Mouse (Mus musculus): ENCODE data around the gene Jsrp1.

The Jsrp1 gene

GRCm38 (mm10) chr10:80792175-80793032 is 20.9 kb downstream of the Jsrp1 start:
- no peak for DNase-seq (ENCODE audit: low read depth, low spot score)

DNA sequence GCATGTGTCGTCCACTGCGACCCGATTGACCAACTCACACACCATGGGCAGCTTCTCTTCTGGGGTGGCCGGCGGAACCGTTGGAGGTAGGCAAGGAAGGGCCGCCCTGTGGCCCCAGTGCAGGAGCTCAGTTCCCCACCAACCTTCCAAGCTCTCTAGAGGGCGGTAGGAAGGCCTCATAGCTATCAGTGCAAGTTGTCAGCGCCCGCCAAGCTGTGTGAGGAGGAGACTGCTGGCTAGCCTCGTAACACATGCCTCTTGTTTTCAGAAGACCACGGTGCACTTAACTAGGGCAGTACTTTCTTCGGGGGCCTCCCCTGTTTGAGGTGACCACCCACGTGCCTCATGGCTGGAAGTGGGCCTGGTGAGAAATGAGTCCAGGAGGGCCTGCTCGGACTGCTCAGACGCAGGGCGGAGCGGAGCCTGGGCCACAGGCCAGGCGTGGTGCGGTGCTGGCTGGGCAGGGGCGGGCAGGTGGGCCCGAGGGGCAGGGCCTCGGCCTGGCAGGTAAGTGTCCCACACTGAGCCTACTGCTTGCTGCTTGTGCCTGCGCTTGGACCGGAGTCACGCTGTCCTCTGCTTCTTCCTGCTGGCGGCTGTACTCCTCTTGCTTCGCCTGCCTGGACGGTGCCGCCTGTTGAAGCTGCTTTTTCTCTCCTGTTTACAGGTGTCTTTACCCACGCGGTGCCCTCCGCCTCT is 21.7 kb downstream of the Jsrp1 start:
- DNase-seq (ENCODE audit: low read depth, low spot score): no peak

DNA sequence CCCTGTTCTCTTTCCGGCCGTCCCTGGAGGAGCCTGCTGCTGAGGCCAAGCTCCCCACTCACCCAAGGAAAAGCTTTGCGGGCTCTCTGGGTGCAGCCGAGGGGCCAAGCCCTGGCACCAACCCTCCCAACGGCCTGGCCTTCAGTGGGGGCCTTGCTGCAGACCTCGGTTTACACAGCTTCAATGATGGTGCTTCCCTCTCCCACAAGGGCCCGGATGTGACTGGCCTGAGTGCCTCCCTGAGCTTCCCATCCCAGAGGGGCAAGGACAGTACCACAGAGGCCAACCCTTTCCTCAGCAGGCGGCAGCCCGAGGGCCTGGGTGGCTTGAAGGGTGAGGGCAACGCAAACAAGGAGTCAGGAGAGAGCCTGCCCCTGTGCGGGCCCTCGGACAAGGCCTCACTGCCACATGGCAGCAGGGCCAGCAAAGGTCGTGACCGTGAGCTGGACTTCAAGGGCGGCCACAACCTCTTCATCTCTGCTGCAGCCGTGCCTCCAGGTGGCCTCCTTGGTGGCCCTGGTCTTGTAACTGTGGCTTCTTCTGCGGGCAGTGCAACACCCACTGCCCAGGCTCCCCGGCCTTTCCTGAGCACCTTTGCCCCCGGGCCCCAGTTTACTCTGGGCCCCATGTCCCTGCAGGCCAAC is 22.4 kb downstream of the Jsrp1 start:
- no peak for DNase-seq (ENCODE audit: low read depth, low spot score)

GRCm38 (mm10) chr10:80787517-80787916 is 25.8 kb downstream of the Jsrp1 start:
- DNase-seq (ENCODE audit: low read depth, low spot score): no peak

DNA sequence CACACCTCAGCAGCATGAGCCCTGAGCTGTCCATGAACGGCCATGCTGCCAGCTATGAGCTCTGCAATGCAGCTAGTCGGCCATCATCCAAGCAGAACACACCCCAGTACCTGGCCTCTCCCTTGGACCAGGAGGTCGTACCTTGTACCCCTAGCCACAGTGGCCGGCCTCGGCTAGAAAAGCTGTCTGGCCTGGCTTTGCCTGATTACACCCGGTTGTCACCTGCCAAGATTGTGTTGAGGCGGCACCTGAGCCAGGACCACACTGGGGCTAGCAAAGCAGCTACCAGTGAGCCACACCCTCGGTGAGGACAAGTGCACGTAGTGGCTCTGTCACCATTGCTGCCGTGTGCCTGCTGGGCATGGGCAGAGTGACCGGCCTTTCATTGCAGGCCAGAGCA is 27.3 kb downstream of the Jsrp1 start:
- no peak for DNase-seq (ENCODE audit: low read depth, low spot score)

GRCm38 (mm10) chr10:80784871-80785270 is 28.4 kb downstream of the Jsrp1 start:
- no peak for DNase-seq (ENCODE audit: low read depth, low spot score)

- DNase-seq (ENCODE audit: low read depth, low spot score): no peak
Measured at GRCm38 (mm10) chr10:80784302-80784701, 29.0 kb downstream of the Jsrp1 start.

GRCm38 (mm10) chr10:80779565-80779964 is 33.7 kb downstream of the Jsrp1 start:
- no peak for DNase-seq (ENCODE audit: low read depth, low spot score)

- DNase-seq (ENCODE audit: low read depth, low spot score): no peak
Measured at GRCm38 (mm10) chr10:80777123-80777522, 36.2 kb downstream of the Jsrp1 start.

- no peak for DNase-seq (ENCODE audit: low read depth, low spot score)
Measured at GRCm38 (mm10) chr10:80776358-80776869, 36.9 kb downstream of the Jsrp1 start.

DNA sequence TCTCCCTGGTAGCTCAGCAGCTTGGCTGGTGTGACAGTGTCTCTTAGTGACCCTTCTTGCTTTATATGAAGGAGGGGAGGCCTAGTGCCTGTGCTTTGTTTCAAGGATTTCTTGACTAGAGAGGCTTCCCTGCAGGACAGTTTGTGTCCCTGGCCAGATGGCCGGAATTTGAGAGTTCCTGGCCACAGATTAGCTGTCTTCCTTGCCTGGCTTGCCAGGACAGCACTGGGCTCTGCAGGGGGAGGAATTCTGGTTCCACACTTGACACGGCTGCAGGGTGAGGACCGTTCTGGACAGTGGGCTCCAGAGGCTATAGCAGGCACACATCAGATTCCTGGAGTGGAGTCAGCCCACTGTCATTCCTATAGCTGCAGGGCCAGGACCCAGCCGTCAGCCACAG is 37.6 kb downstream of the Jsrp1 start:
- DNase-seq (ENCODE audit: low read depth, low spot score): no peak

GRCm38 (mm10) chr10:80774981-80775380 is 38.3 kb downstream of the Jsrp1 start:
- DNase-seq (ENCODE audit: low read depth, low spot score): no peak

- DNase-seq (ENCODE audit: low read depth, low spot score): peak; percentile 45
Measured at GRCm38 (mm10) chr10:80774549-80774948, 38.7 kb downstream of the Jsrp1 start.

GRCm38 (mm10) chr10:80773816-80774215 is 39.5 kb downstream of the Jsrp1 start:
- DNase-seq (ENCODE audit: low read depth, low spot score): no peak

GRCm38 (mm10) chr10:80768365-80768764 is 44.9 kb downstream of the Jsrp1 start:
- no peak for DNase-seq (ENCODE audit: low read depth, low spot score)

DNA sequence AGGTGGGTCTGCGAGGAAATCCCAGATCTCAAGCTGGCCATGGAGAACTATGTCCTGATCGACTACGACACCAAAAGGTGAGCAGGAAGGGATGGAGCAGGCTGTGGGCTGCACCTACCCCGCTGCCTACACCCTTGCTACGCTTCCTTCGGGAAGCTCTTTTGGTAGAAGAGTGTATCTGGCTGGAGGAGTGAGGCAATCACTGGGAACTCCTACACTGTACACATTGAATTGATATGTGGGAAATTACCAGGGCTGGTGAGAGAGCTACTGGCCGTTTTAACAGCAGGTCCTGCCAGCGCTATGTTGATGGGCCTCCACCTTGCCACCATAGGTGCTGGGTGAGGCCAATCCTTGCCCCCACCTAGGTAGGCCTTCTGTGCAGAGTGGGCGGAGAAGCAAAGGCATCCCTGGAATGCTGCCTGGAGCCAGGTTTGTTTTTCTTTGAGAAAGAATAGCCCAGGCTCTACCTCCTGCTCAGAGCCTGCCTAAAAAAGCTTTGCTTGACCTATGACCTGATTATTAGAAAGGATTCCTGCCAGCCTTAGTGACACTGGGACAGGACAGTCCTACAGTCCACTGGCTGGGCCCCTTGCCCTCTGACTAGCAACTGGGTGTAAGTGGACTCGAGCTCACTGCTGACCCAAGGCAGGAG is 47.0 kb downstream of the Jsrp1 start:
- no peak for DNase-seq (ENCODE audit: low read depth, low spot score)

DNA sequence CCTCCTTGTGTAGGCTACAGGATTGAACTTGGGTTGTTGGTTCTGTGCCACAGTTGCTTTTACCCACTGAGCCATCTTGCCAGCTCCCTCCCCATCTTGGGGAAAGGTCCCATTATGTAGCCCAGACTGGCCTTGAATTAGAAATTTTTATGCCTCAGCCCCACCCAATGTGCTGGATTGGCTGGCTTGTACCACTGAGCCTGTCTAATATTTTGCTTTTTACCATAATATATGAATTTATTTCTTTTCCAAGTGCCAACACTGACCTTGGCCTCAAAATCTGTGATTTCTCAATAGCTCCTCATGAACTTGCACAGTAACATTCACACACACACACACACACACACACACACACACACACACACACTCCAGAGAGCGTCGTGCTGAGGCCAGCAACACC is 47.6 kb downstream of the Jsrp1 start:
- no peak for DNase-seq (ENCODE audit: low read depth, low spot score)

DNA sequence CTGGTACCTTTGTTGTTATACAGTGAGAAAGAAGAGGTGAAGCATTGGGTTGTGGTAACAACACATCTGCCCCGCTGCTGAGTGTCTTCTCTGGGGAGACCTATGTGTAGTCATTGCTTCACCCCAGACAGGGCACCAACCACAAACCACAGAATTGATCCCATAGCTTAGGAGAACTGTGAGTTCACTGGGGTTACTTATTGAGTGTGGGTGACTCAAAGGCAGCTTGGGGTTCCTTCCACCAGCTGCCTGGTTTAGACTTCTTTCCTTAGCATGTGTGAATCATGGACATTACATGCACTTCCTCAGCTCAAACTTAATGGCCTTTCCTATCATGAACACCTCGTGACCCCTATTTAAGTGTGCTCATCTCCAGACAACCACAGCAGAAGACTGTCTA is 49.8 kb downstream of the Jsrp1 start:
- DNase-seq (ENCODE audit: low read depth, low spot score): no peak

DNA sequence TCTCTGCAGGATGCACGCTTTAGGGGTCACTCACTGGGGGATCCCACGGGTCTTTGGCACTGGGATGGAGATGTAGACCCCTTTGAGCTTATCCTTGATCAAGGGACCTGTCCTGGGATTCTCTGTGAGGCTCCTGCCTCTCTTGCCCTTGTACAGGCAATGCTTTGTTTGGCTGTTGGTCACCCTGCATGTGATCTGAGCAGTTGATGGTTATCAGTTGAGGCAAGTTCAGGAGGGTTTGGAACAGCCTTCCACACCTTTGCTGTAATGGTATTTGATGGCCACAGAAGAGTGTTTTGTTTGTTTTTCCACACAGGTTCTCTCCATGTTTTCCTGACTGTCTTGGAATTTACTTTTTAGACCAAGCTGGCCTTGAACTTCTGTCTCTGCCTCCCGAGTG is 51.5 kb downstream of the Jsrp1 start:
- no peak for DNase-seq (ENCODE audit: low read depth, low spot score)

DNA sequence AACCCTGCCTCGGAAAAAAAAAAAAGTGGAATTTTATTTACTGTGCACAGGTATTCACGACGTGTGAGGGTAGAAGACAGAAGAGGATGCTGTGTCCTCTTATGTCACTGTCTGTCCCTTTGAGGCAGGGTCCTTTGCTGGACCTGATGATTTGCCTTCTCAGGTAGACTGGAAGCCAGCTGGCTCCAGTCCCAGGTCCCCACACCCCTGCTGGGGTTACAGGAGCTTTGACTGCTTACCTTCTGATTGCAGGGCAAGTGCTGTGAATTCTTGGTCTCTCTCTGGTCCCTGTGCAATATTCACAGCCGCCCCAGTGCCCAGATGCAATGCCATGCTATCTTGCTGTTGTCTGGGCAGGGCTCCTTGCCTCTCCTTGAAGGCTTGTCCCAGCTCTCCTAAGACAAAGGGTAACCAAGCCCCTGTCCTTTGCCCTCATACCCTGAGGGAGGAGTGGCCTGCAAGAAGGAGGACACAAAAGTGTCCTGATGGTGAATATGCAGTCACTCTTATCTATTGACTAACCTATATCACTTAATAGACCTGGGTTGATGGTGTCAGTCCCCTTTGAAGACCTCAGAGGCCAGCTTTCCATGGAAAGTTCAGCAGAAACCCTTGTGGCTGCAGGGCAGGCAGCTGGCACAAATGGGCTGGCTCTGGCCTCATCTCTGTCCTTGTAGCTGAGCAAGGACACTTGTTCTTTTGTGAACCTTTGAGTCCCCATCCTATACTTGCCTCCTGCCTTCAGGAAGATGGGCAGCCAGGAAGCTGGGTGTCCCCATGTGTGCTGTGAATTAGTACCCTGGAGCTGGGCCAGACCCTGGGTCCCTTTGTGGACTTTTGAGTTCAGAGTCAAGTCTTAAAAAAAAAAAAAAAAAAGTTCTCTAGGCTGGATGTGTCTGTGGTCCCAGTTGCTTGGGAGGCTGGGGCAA is 52.4 kb downstream of the Jsrp1 start:
- no peak for DNase-seq (ENCODE audit: low read depth, low spot score)

- no peak for DNase-seq (ENCODE audit: low read depth, low spot score)
Measured at GRCm38 (mm10) chr10:80758651-80759050, 54.6 kb downstream of the Jsrp1 start.

Measured in retina, adult 2 months (tissue).